Mouse (Mus musculus): ENCODE data around the gene Twf1.

- TF ChIP-seq CTCF (IDR thresholded peaks at IDR 0.05; ENCODE audit: low read depth) (no peak), EP300 (IDR thresholded peaks at IDR 0.05; ENCODE audit: low read depth) (no peak)
Observed at GRCm38 (mm10) chr15:94607768-94608167, 18.1 kb upstream of the Twf1 start.

All from liver, embryonic 14.5 days (tissue).